9 mouse cellular contexts compared by ENCODE assay signal in genomic region chr7:100958426-100958825, GRCm38 (mm10). TPM values are rescaled to one million over a fixed set of nuclear protein-coding genes. Genes with fewer than 3 reads are reported as not detected.
DNase-seq lines count a peak whose midpoint lies in the region; ATAC-seq and TF ChIP-seq lines count a peak whose summit lies in the region.
"Had no signal": no experiment of that assay in that cellular context is flagged by ENCODE, and none has a peak within 500 bp of the region (broad histone marks: within the 10 kb centered on the region; RNA-seq: fewer than 3 reads in every experiment).

No protein-coding gene starts in this region.

- no peak overlapping the region for H3K27ac ChIP-seq in kidney, adult 2 months (ENCODE audit: insufficient read depth, low read depth, low read length)
- H3K27ac ChIP-seq in embryonic facial prominence, embryonic 11.5 days (replicated peaks; ENCODE audit: low read depth, low read length): no peak overlapping the region
- no peak overlapping the region for H3K27ac ChIP-seq in forebrain, embryonic 14.5 days (ENCODE audit: low read depth, low read length)
- H3K27ac ChIP-seq in midbrain, embryonic 15.5 days: no peak overlapping the region
- H3K27ac ChIP-seq: embryonic facial prominence, embryonic 13.5 days; midbrain, embryonic 12.5 days had no signal

- no peak for ATAC-seq in embryonic facial prominence, embryonic 11.5 days (replicated peaks; ENCODE audit: insufficient number of reproducible peaks, low FRiP score, low TSS enrichment, low read depth)
- no peak for ATAC-seq in forebrain, embryonic 14.5 days
- no peak for ATAC-seq in midbrain, embryonic 15.5 days (replicated peaks)

- no peaks in the 10 kb centered on the region for H3K4me1 ChIP-seq in kidney, adult 2 months (ENCODE audit: control insufficient read depth, insufficient read depth, low read length)
- peaks cover 4% of the 10 kb centered on the region; the same call in 1 of the 2 replicates for H3K4me1 ChIP-seq in E14TG2a.4 (replicated peaks; ENCODE audit: low read depth, low read length)
- no peaks in the 10 kb centered on the region for H3K4me1 ChIP-seq in embryonic facial prominence, embryonic 11.5 days (ENCODE audit: control insufficient read depth, insufficient read depth, low read length)
- no peaks in the 10 kb centered on the region for H3K4me1 ChIP-seq in forebrain, embryonic 14.5 days (ENCODE audit: control insufficient read depth, insufficient read depth, low read length)
- 0 out of 2 replicates have a peak, but pooled peaks cover 2% of the 10 kb centered on the region for H3K4me1 ChIP-seq in midbrain, embryonic 15.5 days
- H3K4me1 ChIP-seq: embryonic facial prominence, embryonic 13.5 days had no signal

- TF ChIP-seq CTCF in kidney, adult 2 months (conservative IDR thresholded peaks at IDR 0.05; ENCODE audit: insufficient read depth, insufficient read length, low read depth, low read length): 0 out of 2 replicates have a peak, but pooled peaks have one; percentile 22
- peak; percentile 86 for TF ChIP-seq CTCF in E14TG2a.4 (conservative IDR thresholded peaks at IDR 0.05; ENCODE audit: low read length)

- TF ChIP-seq POLR2A in kidney, adult 2 months (IDR thresholded peaks at IDR 0.05; ENCODE audit: low read depth, low read length): no peak

- DNase-seq in kidney, adult 2 months: no peak
- DNase-seq in kidney, adult 8-10 months: no peak
- DNase-seq in 3T3-L1 (ENCODE audit: low read depth, low spot score): peak; percentile 29
- DNase-seq in embryonic facial prominence, embryonic 11.5 days (ENCODE audit: low spot score): peak; percentile 49
- no peak for DNase-seq in forebrain, embryonic 14.5 days (ENCODE audit: low spot score)

- no peaks in the 10 kb centered on the region for H3K36me3 ChIP-seq in kidney, adult 2 months (ENCODE audit: control insufficient read depth, insufficient read depth, low read length)
- no peaks in the 10 kb centered on the region for H3K36me3 ChIP-seq in E14TG2a.4 (ENCODE audit: insufficient read depth, low read length)
- no peaks in the 10 kb centered on the region for H3K36me3 ChIP-seq in embryonic facial prominence, embryonic 11.5 days (replicated peaks; ENCODE audit: control insufficient read depth, insufficient read depth, low read depth, low read length)
- H3K36me3 ChIP-seq in forebrain, embryonic 14.5 days (ENCODE audit: control insufficient read depth, insufficient read depth, low read length): no peaks in the 10 kb centered on the region
- no peaks in the 10 kb centered on the region for H3K36me3 ChIP-seq in midbrain, embryonic 15.5 days (replicated peaks)
- H3K36me3 ChIP-seq: embryonic facial prominence, embryonic 13.5 days; midbrain, embryonic 12.5 days had no signal

- H3K4me3 ChIP-seq in kidney, adult 2 months (ENCODE audit: insufficient read depth, low read depth, low read length): no peak overlapping the region
- no peak overlapping the region for H3K4me3 ChIP-seq in E14TG2a.4 (replicated peaks; ENCODE audit: low read length)
- H3K4me3 ChIP-seq in embryonic facial prominence, embryonic 11.5 days (ENCODE audit: low read depth, low read length): no peak overlapping the region
- H3K4me3 ChIP-seq in forebrain, embryonic 14.5 days (ENCODE audit: low read depth, low read length): no peak overlapping the region
- no peak overlapping the region for H3K4me3 ChIP-seq in midbrain, embryonic 15.5 days
- H3K4me3 ChIP-seq: embryonic facial prominence, embryonic 13.5 days; midbrain, embryonic 12.5 days had no signal

- no peak overlapping the region for H3K9ac ChIP-seq in embryonic facial prominence, embryonic 11.5 days (replicated peaks; ENCODE audit: low read length)
- no peak overlapping the region for H3K9ac ChIP-seq in forebrain, embryonic 14.5 days (ENCODE audit: low read length)
- H3K9ac ChIP-seq in midbrain, embryonic 15.5 days: no peak overlapping the region
- H3K9ac ChIP-seq: embryonic facial prominence, embryonic 13.5 days; midbrain, embryonic 12.5 days had no signal

- no peak overlapping the region for H3K4me2 ChIP-seq in embryonic facial prominence, embryonic 11.5 days (ENCODE audit: low read depth, low read length)
- no peak overlapping the region for H3K4me2 ChIP-seq in forebrain, embryonic 14.5 days (ENCODE audit: low read length)
- H3K4me2 ChIP-seq in midbrain, embryonic 15.5 days: no peak overlapping the region
- H3K4me2 ChIP-seq: embryonic facial prominence, embryonic 13.5 days; midbrain, embryonic 12.5 days had no signal

- H3K9me3 ChIP-seq in E14TG2a.4 (ENCODE audit: low read length): no peaks in the 10 kb centered on the region
- H3K9me3 ChIP-seq in embryonic facial prominence, embryonic 11.5 days (replicated peaks; ENCODE audit: control insufficient read depth, low read length): no peaks in the 10 kb centered on the region
- H3K9me3 ChIP-seq in forebrain, embryonic 14.5 days (replicated peaks; ENCODE audit: control insufficient read depth, low read length): no peaks in the 10 kb centered on the region
- no peaks in the 10 kb centered on the region for H3K9me3 ChIP-seq in midbrain, embryonic 15.5 days
- H3K9me3 ChIP-seq: embryonic facial prominence, embryonic 13.5 days; midbrain, embryonic 12.5 days had no signal

- WGBS in kidney, adult 2 months: 96% methylated on average over 2 of the region's 2 CpGs
- 100% methylated on average over 2 of the region's 2 CpGs for WGBS in embryonic facial prominence, embryonic 11.5 days
- 95% methylated on average over 2 of the region's 2 CpGs for WGBS in forebrain, embryonic 14.5 days
- WGBS in midbrain, embryonic 15.5 days: 100% methylated on average over 2 of the region's 2 CpGs

- H3K27me3 ChIP-seq in kidney, adult 2 months (replicated peaks; ENCODE audit: control insufficient read depth, insufficient read depth, low read length): no peaks in the 10 kb centered on the region
- H3K27me3 ChIP-seq in E14TG2a.4 (ENCODE audit: insufficient read depth, low read length): peaks cover 10% of the 10 kb centered on the region
- H3K27me3 ChIP-seq in embryonic facial prominence, embryonic 11.5 days (ENCODE audit: control insufficient read depth, insufficient read depth, low read length): no peaks in the 10 kb centered on the region
- no peaks in the 10 kb centered on the region for H3K27me3 ChIP-seq in forebrain, embryonic 14.5 days (replicated peaks; ENCODE audit: control insufficient read depth, insufficient read depth, low read length)
- no peaks in the 10 kb centered on the region for H3K27me3 ChIP-seq in midbrain, embryonic 15.5 days (replicated peaks)
- H3K27me3 ChIP-seq: embryonic facial prominence, embryonic 13.5 days; midbrain, embryonic 12.5 days had no signal

RNA-seq across cellular contexts. Expression of gene P2ry6, which starts 16.0 kb away (rescaled TPM):
- 7.6 and 9.6 TPM in 2 replicates for polyA plus RNA-seq in kidney, adult 2 months (2012; rRNA removed)
- 1.8 and 1.9 TPM in 2 replicates for polyA plus RNA-seq in embryonic facial prominence, embryonic 11.5 days (2014; fragmentation: Nextera tagmentation; extraction: Ambion mirVana)
- 2.3 and 3.2 TPM in 2 replicates for polyA plus RNA-seq in forebrain, embryonic 14.5 days (2014; fragmentation: Nextera tagmentation; extraction: Ambion mirVana)
- polyA plus RNA-seq in midbrain, embryonic 15.5 days (2015; fragmentation: Nextera tagmentation; extraction: Ambion mirVana): 3.2 and 3.6 TPM in 2 replicates

RNA-seq across cellular contexts. Expression of gene Arhgef17, which starts 26.5 kb away (rescaled TPM):
- 25.4 and 29.3 TPM in 2 replicates for polyA plus RNA-seq in kidney, adult 2 months (2012; rRNA removed)
- 8.1 and 10.0 TPM in 2 replicates for polyA plus RNA-seq in embryonic facial prominence, embryonic 11.5 days (2014; fragmentation: Nextera tagmentation; extraction: Ambion mirVana)
- polyA plus RNA-seq in forebrain, embryonic 14.5 days (2014; fragmentation: Nextera tagmentation; extraction: Ambion mirVana): 8.0 and 8.8 TPM in 2 replicates
- 13.9 and 14.4 TPM in 2 replicates for polyA plus RNA-seq in midbrain, embryonic 15.5 days (2015; fragmentation: Nextera tagmentation; extraction: Ambion mirVana)

RNA-seq across cellular contexts. Expression of gene P2ry2, which starts 54.2 kb away (rescaled TPM):
- polyA plus RNA-seq in kidney, adult 2 months (2012; rRNA removed): 15.0 and 16.9 TPM in 2 replicates
- 0.31 and 0.46 TPM in 2 replicates for polyA plus RNA-seq in embryonic facial prominence, embryonic 11.5 days (2014; fragmentation: Nextera tagmentation; extraction: Ambion mirVana)
- polyA plus RNA-seq in forebrain, embryonic 14.5 days (2014; fragmentation: Nextera tagmentation; extraction: Ambion mirVana): 0.08 TPM in 1 of 2 replicates, not detected in the other
- 0.13 and 0.17 TPM in 2 replicates for polyA plus RNA-seq in midbrain, embryonic 15.5 days (2015; fragmentation: Nextera tagmentation; extraction: Ambion mirVana)

Comparison
In these comparisons a context has a peak if more than half of its experiments do, and no peak if none do; other contexts are left out.
1. DNase-seq: peak in 3T3-L1 (single experiment) and embryonic facial prominence, embryonic 11.5 days (single experiment); none in kidney, adult 2 months (single experiment), kidney, adult 8-10 months (0 of 2) and forebrain, embryonic 14.5 days (single experiment).
2. RNA of gene P2ry2, which starts 54.2 kb away (polyA plus RNA-seq): 15.0 to 16.9 TPM in kidney, adult 2 months; 0.31 to 0.46 TPM in embryonic facial prominence, embryonic 11.5 days, 0.13 to 0.17 TPM in midbrain, embryonic 15.5 days and 0.08 TPM in forebrain, embryonic 14.5 days; every median in the first group is over 10 times any median in the second.